Mouse (Mus musculus): ENCODE measurements around the gene Castor2.

Castor2 gene

GRCm38 (mm10) chr5:134155916-134156466 lies 56.5 kb downstream of the Castor2 start:
- DNase-seq (ENCODE audit: low read depth in 1 of 2, low spot score in 2 of 2), result no peak

GRCm38 (mm10) chr5:134164688-134165087 lies 65.2 kb downstream of the Castor2 start:
- DNase-seq (ENCODE audit: low read depth in 1 of 2, low spot score in 2 of 2), result no peak

GRCm38 (mm10) chr5:134166642-134167041 lies 67.1 kb downstream of the Castor2 start:
- no peak for DNase-seq (ENCODE audit: low read depth in 1 of 2, low spot score in 2 of 2)

GRCm38 (mm10) chr5:134168033-134168432 lies 68.5 kb downstream of the Castor2 start:
- DNase-seq (ENCODE audit: low read depth in 1 of 2, low spot score in 2 of 2), result no peak

GRCm38 (mm10) chr5:134169231-134169630 lies 69.7 kb downstream of the Castor2 start:
- DNase-seq (ENCODE audit: low read depth in 1 of 2, low spot score in 2 of 2), result no peak

- DNase-seq (ENCODE audit: low read depth in 1 of 2, low spot score in 2 of 2), result no peak
Observed at GRCm38 (mm10) chr5:134170167-134170566, 70.7 kb downstream of the Castor2 start.

- peak in 1 of 2 experiments; percentile 26 for DNase-seq (ENCODE audit: low read depth in 1 of 2, low spot score in 2 of 2)
Observed at GRCm38 (mm10) chr5:134173206-134173605, 73.7 kb downstream of the Castor2 start.

GRCm38 (mm10) chr5:134175696-134176095 lies 76.2 kb downstream of the Castor2 start:
- no peak for DNase-seq (ENCODE audit: low read depth in 1 of 2, low spot score in 2 of 2)

- DNase-seq (ENCODE audit: low read depth in 1 of 2, low spot score in 2 of 2), result peak; percentile 62 to 67
Observed at GRCm38 (mm10) chr5:134176169-134176881, 76.8 kb downstream of the Castor2 start, which contains the start of gene Rcc1l. Gene Rcc1l, minus strand, starts transcription at chr5:134176774.

GRCm38 (mm10) chr5:134178536-134178935 lies 79.0 kb downstream of the Castor2 start:
- no peak for DNase-seq (ENCODE audit: low read depth in 1 of 2, low spot score in 2 of 2)

- peak in 1 of 2 experiments; percentile 73 for DNase-seq (ENCODE audit: low read depth in 1 of 2, low spot score in 2 of 2)
Observed at GRCm38 (mm10) chr5:134179871-134180270, 80.4 kb downstream of the Castor2 start.

GRCm38 (mm10) chr5:134182172-134182571 lies 82.7 kb downstream of the Castor2 start:
- no peak for DNase-seq (ENCODE audit: low read depth in 1 of 2, low spot score in 2 of 2)

- DNase-seq (ENCODE audit: low read depth in 1 of 2, low spot score in 2 of 2), result no peak
Observed at GRCm38 (mm10) chr5:134182735-134183134, 83.2 kb downstream of the Castor2 start.

GRCm38 (mm10) chr5:134183162-134183561 lies 83.7 kb downstream of the Castor2 start:
- DNase-seq (ENCODE audit: low read depth in 1 of 2, low spot score in 2 of 2), result no peak

GRCm38 (mm10) chr5:134183880-134184808 lies 84.6 kb downstream of the Castor2 start, which contains the start of gene Gtf2ird2:
Gene Gtf2ird2, plus strand, starts transcription at chr5:134184019.
- peak; percentile 95 to 96 for DNase-seq (ENCODE audit: low read depth in 1 of 2, low spot score in 2 of 2)

GRCm38 (mm10) chr5:134186059-134186458 lies 86.5 kb downstream of the Castor2 start:
- DNase-seq (ENCODE audit: low read depth in 1 of 2, low spot score in 2 of 2), result no peak

- DNase-seq (ENCODE audit: low read depth in 1 of 2, low spot score in 2 of 2), result peak; percentile 59 to 66
Observed at GRCm38 (mm10) chr5:134186961-134187731, 87.6 kb downstream of the Castor2 start.

GRCm38 (mm10) chr5:134188571-134188970 lies 89.1 kb downstream of the Castor2 start:
- no peak for DNase-seq (ENCODE audit: low read depth in 1 of 2, low spot score in 2 of 2)

- no peak for DNase-seq (ENCODE audit: low read depth in 1 of 2, low spot score in 2 of 2)
Observed at GRCm38 (mm10) chr5:134193664-134194063, 94.2 kb downstream of the Castor2 start.
